Mouse (Mus musculus): Measurements from ENCODE around the gene Slc25a17.

GRCm38 (mm10) chr15:81305035-81305434, 55.6 kb downstream of the Slc25a17 start:
- TF ChIP-seq CTCF (IDR thresholded peaks at IDR 0.05; ENCODE audit: low read depth) (no peak), EP300 (IDR thresholded peaks at IDR 0.05; ENCODE audit: low read depth) (no peak)
